Mouse (Mus musculus) heart, adult 8-10 months (tissue): ENCODE measurements at regions not wholly inside any gene's neighbourhood (a gene's known extent, or its start where the extent isn't known, plus 50 kb on each side); places are given as distances from the start of the nearest gene placed in this dataset.
A peak's percentile ranks its signal among the peaks of the same experiment; 100 is the strongest.

Experiments
- DNase-seq: peaks from one replicate; pipeline ENCODE4 v3.0.0; 2022; ENCODE audit warnings: low spot score

DNA sequence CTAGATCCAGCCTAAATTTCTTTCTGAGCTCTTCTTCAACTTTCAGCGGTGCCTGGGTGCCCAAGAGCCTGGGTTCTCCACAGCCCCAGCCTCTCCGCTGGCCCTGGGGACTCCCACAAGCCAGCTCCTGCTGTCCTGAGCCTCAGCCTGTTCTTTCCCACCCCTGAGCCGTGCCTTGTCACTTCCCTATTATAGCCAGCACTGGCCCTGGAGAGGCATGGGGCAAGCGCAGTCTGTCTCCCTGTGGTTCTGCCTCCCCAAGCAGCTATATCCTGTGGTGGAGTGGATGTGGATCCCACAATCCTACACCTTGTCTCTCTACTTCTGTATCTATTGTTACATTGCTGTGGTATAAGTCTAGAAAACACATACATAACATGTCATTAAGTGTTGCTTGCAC is 128.6 kb upstream of the Hgf start:
- DNase-seq = no peak

DNA sequence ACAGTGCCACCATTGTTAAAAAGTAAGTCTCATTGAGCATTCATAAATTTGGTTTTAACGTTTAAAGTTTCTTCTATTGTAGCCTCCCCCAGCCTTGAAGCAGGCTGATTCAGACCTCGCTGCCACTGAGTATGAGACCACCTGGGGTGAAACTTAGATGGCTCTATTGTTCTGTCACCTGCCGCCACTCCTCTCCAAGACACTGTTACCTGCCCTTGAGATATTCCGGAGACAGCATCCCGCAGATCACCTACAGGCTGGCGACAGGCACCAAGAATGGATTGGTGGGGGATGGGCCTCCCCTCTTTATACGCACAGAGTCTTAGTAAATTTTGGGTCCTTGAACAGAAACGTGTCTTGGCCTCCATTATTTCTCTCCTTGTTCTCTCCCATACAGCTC is 128.0 kb upstream of the Hgf start:
- DNase-seq = no peak

DNA sequence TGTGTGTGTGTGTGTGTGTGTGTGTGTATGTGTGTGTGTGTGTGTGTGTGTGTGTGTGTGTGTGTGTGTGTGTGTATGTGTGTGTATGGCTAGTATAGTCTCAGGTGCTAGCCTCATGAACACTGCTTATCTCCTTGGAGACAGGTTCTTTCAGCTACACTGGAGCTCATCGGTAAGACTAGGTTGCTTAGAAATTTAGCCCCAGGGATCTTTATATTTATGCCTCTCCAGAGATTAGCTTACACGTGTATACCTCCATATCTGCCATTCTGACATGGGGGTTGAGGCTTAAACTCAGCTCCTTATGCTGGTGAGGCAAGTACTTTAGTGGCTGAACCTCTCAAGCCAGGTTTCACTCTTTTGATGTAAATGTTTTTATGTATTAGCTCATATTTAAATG is 127.0 kb upstream of the Hgf start:
- DNase-seq = no peak

DNA sequence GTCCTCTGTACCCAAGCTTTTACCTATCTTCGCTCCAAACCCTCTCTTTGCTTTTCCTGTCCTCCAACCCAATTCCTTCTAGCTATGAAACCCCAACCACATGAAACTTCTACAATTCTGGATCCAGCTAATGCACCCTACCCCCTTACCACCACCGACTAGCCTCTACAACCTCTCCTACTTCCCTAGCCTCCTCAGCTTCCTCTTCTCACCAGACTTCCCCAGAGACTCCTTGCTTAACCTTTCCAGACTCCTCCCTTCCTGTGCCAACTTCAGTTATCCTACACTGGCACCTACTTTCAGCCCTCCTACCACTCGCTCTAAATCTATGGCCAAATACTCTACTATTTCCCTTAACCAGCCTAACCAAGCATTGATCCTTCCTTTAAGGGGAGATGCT is 118.7 kb upstream of the Hgf start:
- DNase-seq = no peak

DNA sequence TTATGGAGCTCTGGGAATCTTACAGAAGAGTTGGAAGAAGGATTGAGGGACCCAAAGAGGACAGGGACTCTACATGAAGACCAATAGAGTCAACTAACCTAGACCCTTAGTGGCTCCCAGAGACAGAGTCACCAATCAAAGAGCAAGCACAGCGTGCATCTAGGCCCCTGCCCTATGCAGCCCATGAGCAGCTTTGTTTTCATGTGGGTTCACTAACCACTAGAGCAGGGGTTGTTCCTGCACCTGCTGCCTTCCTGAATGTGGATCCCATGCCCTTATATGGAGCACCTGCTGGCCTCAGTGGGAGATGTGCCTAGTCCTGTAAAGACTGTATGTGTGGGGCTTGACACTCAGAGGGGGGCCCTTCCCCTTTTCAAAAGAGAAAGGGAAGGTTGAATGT is 108.2 kb upstream of the Hgf start:
- no peak for DNase-seq

DNA sequence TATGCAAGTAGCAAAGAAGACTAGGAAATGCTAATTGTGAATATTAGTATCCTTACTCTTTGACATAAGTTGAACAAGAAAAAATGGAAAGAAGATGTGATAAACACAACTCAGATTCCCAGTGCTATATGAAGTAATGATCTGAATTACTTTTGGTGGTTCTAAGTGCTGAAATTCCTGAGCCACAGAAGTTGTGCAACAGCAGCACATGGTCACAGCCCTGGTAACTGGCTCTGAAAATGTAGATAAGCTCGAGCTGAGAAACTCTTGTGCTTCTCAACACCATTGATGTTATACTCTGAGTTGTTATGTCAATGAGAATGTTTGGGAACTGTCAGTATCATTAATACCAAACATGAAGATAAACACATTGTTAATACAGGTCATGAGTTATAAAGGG is 106.3 kb upstream of the Hgf start:
- DNase-seq = no peak

DNA sequence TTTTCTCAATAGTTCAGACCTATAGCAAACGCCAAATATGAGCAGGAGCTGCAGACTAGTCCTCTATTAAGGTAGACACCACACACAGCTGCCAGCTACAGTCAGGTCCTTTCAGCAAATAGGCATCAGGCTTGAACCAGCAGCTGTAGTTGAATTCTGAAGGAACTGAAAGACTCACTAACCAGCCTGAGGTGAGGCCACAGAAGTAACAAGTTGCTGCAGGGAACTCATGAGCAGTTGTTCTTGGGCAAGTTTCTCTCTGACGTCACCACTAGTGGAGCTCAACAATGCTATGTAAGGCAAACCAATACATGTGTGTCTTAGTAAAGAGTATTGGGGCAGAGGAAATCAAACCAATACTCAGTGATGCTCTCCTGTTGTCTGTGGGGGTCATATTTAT is 91.5 kb upstream of the Hgf start:
- DNase-seq = no peak

DNA sequence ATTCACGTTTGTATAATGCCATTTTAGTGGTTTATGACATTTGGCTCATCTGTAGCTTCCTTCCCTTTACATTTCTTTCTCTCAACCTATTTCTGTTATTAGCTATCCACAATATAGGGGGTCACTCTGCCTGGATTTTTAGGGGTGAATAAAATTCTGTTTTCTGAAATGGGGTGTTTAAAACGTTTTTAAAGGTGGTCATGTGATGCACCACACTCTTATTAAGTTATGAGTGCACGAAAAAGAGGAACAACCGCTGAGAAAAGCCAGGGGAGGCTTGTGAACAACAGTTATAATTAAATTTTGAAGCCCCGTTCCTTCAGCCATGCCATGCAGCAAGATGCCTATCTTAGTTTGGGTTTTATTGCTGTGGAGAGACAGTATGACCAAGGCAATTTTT is 87.0 kb upstream of the Hgf start:
- DNase-seq = no peak

DNA sequence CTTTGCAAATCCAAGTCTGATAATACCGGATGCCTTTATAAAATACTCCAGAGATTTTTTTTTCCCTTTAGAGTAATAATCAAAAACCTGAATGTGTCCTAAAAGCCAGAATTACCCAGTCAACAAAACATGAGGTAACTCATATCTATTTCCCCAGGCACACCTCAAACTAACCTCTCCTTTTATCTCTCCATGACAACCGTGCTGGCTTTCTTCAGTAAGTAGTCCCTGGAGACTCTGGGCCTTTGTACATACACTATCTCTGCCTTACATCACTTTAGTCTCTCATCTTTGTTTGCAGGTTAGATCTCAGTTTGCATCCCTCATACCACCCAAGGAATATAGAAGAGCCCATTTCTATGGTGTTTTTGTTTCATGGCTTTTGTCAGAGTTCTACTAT is 84.7 kb upstream of the Hgf start:
- no peak for DNase-seq

DNA sequence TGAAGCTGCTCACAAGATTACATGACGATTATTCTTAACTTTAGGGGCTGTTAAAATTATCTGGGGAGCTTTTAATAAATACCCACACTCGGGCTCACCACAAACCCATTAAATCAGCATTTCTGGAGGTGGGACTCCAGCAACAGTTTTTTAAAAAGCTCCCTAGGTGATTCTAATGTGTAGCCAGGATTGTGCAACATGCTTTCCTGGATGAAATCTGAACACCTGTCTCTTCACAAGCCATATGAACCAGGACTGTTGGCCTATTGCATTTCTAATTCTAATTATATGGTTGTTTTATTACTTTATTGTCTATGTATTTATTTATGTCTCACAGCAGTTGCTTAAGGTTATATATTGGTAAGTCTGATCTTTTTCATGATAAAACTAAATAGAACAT is 84.1 kb upstream of the Hgf start:
- DNase-seq = no peak

DNA sequence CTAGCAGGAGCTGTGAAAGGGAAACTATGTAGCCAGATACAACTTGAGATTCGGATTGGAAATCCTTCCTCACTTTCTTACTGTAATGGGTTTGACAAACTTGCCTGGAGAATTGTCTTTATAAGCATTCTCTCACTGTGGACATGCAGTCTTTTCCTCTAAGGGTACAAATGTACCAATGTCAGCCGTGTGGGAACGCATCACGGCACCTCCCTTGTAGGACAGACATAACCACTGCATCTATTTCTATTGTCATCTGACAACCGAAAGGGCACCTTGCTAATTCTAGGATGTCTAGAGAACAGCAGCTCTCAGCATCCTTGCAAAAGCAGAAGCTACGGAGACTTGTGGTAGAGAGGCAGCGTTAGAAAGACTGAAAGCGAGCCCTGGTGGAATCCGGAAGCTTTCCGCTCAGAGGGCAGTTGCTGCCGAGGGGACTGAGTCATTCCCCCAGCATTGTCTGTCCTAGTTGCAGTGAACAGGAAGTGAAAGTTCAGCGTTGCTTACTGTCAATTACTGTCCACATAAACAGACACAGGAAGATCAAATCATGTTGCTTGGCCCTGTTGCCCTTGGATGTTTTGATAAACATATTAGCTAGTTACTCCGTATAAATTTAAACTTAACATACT is 83.5 kb upstream of the Hgf start:
- DNase-seq = peak; percentile 72

DNA sequence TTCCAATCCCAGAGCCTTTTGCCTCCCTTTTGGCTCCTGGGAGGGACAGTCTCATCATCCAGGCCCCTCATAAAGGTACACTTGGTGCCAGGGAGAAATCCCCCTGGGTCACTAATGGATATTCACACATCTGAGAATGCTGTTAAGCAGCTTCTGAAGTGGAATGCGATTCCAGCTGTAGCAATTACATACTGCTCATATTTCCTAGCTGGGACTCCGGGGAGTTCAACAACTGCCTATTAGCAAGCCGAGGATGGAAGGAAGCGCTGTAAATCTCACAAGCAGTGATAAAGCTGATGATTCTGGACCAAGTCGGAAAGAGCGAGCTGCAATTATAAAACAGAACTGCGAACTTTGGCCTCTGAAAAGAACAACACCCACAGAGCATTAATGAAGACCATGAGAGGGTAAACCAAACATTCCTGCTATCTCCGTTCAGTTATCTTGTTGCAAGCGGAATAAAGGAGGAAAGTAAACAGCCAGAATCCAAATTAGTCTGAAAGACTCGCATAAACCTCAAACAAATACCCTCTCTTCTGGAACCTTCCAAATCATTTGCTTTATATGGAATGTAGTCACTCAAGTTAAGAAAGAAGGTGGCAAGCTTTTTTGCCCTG is 82.8 kb upstream of the Hgf start:
- DNase-seq = peak; percentile 28

DNA sequence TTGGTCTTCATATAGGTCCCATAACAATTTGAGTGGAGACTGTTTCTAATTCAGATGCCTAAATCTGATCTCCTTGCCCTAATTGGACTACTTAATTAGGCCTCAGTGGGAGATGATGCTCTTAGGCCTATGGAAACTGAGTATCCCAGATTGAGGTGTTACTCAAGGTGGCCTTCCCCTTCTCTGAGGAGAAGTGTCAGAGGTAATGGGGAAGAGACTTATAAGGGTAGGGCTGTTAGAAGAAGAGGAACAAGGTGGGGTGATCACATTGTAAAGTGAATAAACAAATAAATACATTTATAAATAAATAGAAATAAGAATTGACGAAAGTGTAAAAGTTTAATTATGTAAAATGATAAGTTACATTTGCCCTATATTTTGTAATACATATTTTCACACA is 65.3 kb upstream of the Hgf start:
- no peak for DNase-seq

DNA sequence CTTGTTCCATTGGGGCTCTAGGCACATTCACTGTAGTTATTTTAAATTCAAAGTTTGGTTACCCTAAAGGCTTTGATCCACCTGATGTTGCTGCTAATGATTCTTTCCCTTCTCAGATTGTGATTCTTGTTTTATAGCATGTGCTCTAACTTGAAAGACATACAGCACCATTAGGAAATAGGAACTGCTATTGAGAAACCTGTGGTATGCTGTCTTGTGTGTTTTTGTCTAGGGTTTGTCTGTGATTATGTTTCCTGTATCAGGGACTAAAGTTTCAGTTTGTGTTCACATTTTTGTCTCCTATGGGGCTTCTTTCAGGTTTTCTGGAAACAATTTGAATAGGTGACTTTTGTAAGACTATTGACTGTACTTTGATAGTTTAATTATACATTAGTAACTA is 63.5 kb upstream of the Hgf start:
- DNase-seq = no peak

DNA sequence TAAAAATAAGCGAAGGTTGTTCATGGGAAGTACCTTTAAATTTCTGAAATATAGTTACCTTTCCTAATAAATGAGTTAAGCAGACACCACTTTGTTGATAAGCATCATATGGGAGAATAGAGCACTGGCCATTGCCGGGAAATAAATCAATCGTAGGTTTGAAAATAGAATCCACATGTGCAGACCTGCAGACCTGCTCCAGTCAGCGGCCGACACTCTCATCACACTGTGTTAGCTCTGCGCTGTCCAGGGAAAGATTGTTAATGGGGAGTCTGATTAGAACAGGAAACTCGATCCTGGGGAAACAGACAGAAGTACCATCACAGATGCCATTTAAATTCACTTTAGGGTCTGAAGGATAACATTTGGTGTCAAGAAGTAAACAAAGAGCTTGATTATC is 53.4 kb upstream of the Hgf start:
- DNase-seq = no peak
